Mouse (Mus musculus) intestine, postnatal 0 days (tissue): Measurements from ENCODE around the gene Aebp2. TPM values are rescaled to one million over a fixed set of nuclear protein-coding genes. Genes with fewer than 3 reads are reported as not detected.
A peak's percentile ranks its signal among the peaks of the same experiment; 100 is the strongest.

Source experiments
- ATAC-seq: fragments of 200-750 bp; cut with Nextera tagmentation; 2 replicates; pipeline ENCODE4 v1.8.0; 2017; ENCODE audit warnings: mild to moderate bottlenecking, moderate TSS enrichment, moderate library complexity
- H3K27ac ChIP-seq: fragments of 300-500 bp; sonication (generic); 2 replicates; pipeline ENCODE4 v1.5.1; 2014; ENCODE audit warnings: mild to moderate bottlenecking, low read depth, low read length, moderate library complexity
- H3K27me3 ChIP-seq: fragments of 300-500 bp; sonication (generic); replicated peaks from 2 replicates; pipeline ENCODE4 v1.6.1; 2014; ENCODE audit warnings: low read length, mixed read lengths; ENCODE audit not compliant: control insufficient read depth, insufficient read depth
- H3K36me3 ChIP-seq: fragments of 300-500 bp; sonication (generic); 2 replicates; pipeline ENCODE4 v1.6.1; 2014; ENCODE audit warnings: mild to moderate bottlenecking, moderate library complexity; ENCODE audit not compliant: control insufficient read depth, insufficient read depth
- H3K4me1 ChIP-seq: fragments of 300-500 bp; sonication (generic); replicated peaks from 2 replicates; pipeline ENCODE4 v1.6.1; 2014; ENCODE audit warnings: antibody characterized with exemption, low read length, mixed read lengths; ENCODE audit not compliant: control insufficient read depth, insufficient read depth
- H3K4me2 ChIP-seq: fragments of 300-500 bp; sonication (generic); replicated peaks from 2 replicates; pipeline ENCODE4 v1.6.1; 2014; ENCODE audit warnings: low read depth, mild to moderate bottlenecking, moderate library complexity
- H3K4me3 ChIP-seq: fragments of 300-500 bp; sonication (generic); 2 replicates; pipeline ENCODE4 v1.5.1; 2014; ENCODE audit warnings: low read depth, low read length
- H3K9ac ChIP-seq: fragments of 300-500 bp; sonication (generic); 2 replicates; pipeline ENCODE4 v1.6.1; 2014; ENCODE audit warnings: mild to moderate bottlenecking, low read depth, low read length
- H3K9me3 ChIP-seq: fragments of 300-500 bp; sonication (generic); 2 replicates; pipeline ENCODE4 v1.6.1; 2016; ENCODE audit warnings: mixed run types; ENCODE audit not compliant: control insufficient read depth
- CTCF ChIP-seq: sonication (generic); IDR thresholded peaks from 2 replicates; pipeline ENCODE4 v1.5.1; 2016; ENCODE audit warnings: low read depth, mild to moderate bottlenecking, control low read depth, antibody characterized with exemption, moderate library complexity
- WGBS: fragments of 180-500 bp; shearing (Covaris S2); extraction: QIAGEN DNeasy Blood & Tissue Kit; methylation state at CpG from one replicate; pipeline ENCODE4 v1.1.7; 2014; 5-methylcytosine and 5-hydroxymethylcytosine counted together
- polyA plus RNA-seq: library from polyadenylated mRNA; unstranded; fragments of >200 nt; fragmentation: Nextera tagmentation; extraction: Ambion mirVana; gene quantifications from 2 replicates; pipeline ENCODE4 v1.2.1, GENCODE M21; 2015

Gene Aebp2
- polyA plus RNA-seq, 1 experiment from 2014 or later, result 8.2 TPM

GRCm38 (mm10) chr6:140696192-140696879, 73.9 kb downstream of the Aebp2 start:
- H3K4me1 ChIP-seq, result no peaks in the 10 kb centered on the region
- no peak for TF ChIP-seq CTCF
- no peak overlapping the region for H3K27ac ChIP-seq
- H3K9ac ChIP-seq, result no peak overlapping the region
- no peaks in the 10 kb centered on the region for H3K36me3 ChIP-seq
- H3K9me3 ChIP-seq, result no peaks in the 10 kb centered on the region
- H3K27me3 ChIP-seq, result no peaks in the 10 kb centered on the region
- no peak overlapping the region for H3K4me3 ChIP-seq
- no peak for ATAC-seq
- 56% methylated on average over 12 of the region's 12 CpGs for WGBS
- H3K4me2 ChIP-seq, result no peak overlapping the region

- 85% methylated on average over 11 of the region's 11 CpGs for WGBS
- no peaks in the 10 kb centered on the region for H3K4me1 ChIP-seq
- H3K9me3 ChIP-seq, result no peaks in the 10 kb centered on the region
- no peak overlapping the region for H3K27ac ChIP-seq
- no peak overlapping the region for H3K4me3 ChIP-seq
- no peak for ATAC-seq
- no peak overlapping the region for H3K4me2 ChIP-seq
- no peaks in the 10 kb centered on the region for H3K27me3 ChIP-seq
- TF ChIP-seq CTCF, result no peak
- no peak overlapping the region for H3K9ac ChIP-seq
- no peaks in the 10 kb centered on the region for H3K36me3 ChIP-seq
Observed at GRCm38 (mm10) chr6:140697994-140698393, 75.5 kb downstream of the Aebp2 start.

GRCm38 (mm10) chr6:140698596-140698995, 76.1 kb downstream of the Aebp2 start:
- H3K9me3 ChIP-seq, result no peaks in the 10 kb centered on the region
- ATAC-seq, result no peak
- H3K27me3 ChIP-seq, result no peaks in the 10 kb centered on the region
- H3K27ac ChIP-seq, result no peak overlapping the region
- WGBS, result 96% methylated on average over 1 of the region's 1 CpGs
- no peak for TF ChIP-seq CTCF
- H3K4me1 ChIP-seq, result no peaks in the 10 kb centered on the region
- H3K9ac ChIP-seq, result no peak overlapping the region
- H3K4me2 ChIP-seq, result no peak overlapping the region
- H3K4me3 ChIP-seq, result no peak overlapping the region
- H3K36me3 ChIP-seq, result no peaks in the 10 kb centered on the region

- no peak for ATAC-seq
- no peak overlapping the region for H3K4me2 ChIP-seq
Observed at GRCm38 (mm10) chr6:140701259-140701658, 78.8 kb downstream of the Aebp2 start.

GRCm38 (mm10) chr6:140705132-140705531, 82.7 kb downstream of the Aebp2 start:
- Histone ChIP-seq H3K9me3 (peaks cover 4% of the 10 kb centered on the region), H3K27me3 (no peaks in the 10 kb centered on the region), H3K4me1 (no peaks in the 10 kb centered on the region), H3K4me3 (no peak overlapping the region), H3K27ac (no peak overlapping the region), H3K9ac (no peak overlapping the region), H3K36me3 (no peaks in the 10 kb centered on the region), H3K4me2 (no peak overlapping the region)
- ATAC-seq, result no peak
- no peak for TF ChIP-seq CTCF
- WGBS, result 93% methylated on average over 10 of the region's 10 CpGs

More at GRCm38 (mm10) chr6:140701259-140701658, 78.8 kb downstream of the Aebp2 start:
- Histone ChIP-seq H3K9ac (no peak overlapping the region), H3K9me3 (peaks cover 4% of the 10 kb centered on the region), H3K4me1 (no peaks in the 10 kb centered on the region), H3K27ac (no peak overlapping the region), H3K36me3 (no peaks in the 10 kb centered on the region), H3K4me3 (no peak overlapping the region), H3K27me3 (no peaks in the 10 kb centered on the region)
- 74% methylated on average over 6 of the region's 6 CpGs for WGBS
- no peak for TF ChIP-seq CTCF

- no peak overlapping the region for H3K9ac ChIP-seq
- H3K4me1 ChIP-seq, result no peaks in the 10 kb centered on the region
- no peaks in the 10 kb centered on the region for H3K36me3 ChIP-seq
- H3K4me2 ChIP-seq, result no peak overlapping the region
- TF ChIP-seq CTCF, result peak; percentile 31; the same call in 1 of the 2 replicates
- ATAC-seq, result no peak
- no peaks in the 10 kb centered on the region for H3K27me3 ChIP-seq
- H3K4me3 ChIP-seq, result no peak overlapping the region
- 89% methylated on average over 5 of the region's 5 CpGs for WGBS
- H3K9me3 ChIP-seq, result peaks cover 4% of the 10 kb centered on the region
- H3K27ac ChIP-seq, result no peak overlapping the region
Observed at GRCm38 (mm10) chr6:140706056-140706455, 83.6 kb downstream of the Aebp2 start.
